Mouse (Mus musculus) frontal cortex, postnatal 36 days (tissue): ENCODE measurements around the gene Smg6.
A peak's percentile ranks its signal among the peaks of the same experiment; 100 is the strongest.

ENCODE experiments used
- DNase-seq, 2 experiments: peaks; one replicate each; pipeline ENCODE4 v3.0.0; 2022; ENCODE audit warnings: low spot score in 2 of 2

The Smg6 gene

GRCm38 (mm10) chr11:74929111-74929510 is 3.5 kb downstream of the Smg6 start:
- DNase-seq, result no peak

- DNase-seq, result no peak
These were observed 4.8 kb downstream of the Smg6 start for GRCm38 (mm10) chr11:74930391-74930790.

GRCm38 (mm10) chr11:74946348-74946747 is 20.7 kb downstream of the Smg6 start:
- DNase-seq, result peak in 1 of 2 experiments; percentile 25

DNA sequence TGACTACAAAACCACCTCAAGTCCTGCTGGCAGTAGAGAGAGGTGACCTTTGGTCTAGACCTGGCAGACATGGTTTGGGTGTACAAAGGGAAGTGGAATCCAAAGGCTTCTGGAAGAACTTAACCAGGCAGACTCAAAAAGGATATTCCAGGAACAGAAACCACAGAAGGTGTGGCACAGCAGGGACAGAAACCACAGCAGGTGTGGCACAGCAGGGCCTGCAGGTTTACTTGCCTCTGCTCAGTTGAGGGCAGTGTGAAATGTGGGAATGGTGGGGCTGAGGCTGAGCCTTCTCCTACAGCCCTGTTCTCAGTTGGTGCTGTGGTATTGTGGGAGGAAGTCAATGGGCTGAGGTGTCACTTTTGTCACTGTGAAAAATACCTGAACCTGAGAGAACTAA is 29.3 kb downstream of the Smg6 start:
- DNase-seq, result no peak

DNA sequence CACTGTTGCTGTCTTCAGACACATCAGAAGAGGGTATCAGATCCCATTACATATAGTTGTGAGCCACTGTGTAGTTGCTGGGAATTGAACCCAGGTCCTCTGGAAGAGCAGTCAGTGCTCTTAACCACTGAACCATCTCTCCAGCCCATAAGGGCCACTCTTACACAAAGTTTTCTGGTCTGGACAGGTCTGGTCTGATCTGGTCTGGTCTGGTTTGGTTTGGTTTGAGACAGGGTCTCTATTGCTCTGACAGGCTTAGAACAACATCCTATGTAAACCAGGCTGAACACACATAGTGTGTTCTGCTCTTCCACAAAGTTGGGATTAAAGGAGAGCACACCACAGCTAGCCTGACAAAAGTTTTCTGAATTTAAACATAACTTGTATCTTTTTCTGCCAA is 30.4 kb downstream of the Smg6 start:
- no peak for DNase-seq

GRCm38 (mm10) chr11:74957600-74957999 is 32.0 kb downstream of the Smg6 start:
- DNase-seq, result no peak

- DNase-seq, result no peak
These were observed 33.9 kb downstream of the Smg6 start for GRCm38 (mm10) chr11:74959501-74959900.

- DNase-seq, result no peak
These were observed 34.5 kb downstream of the Smg6 start for GRCm38 (mm10) chr11:74960031-74960551.

DNA sequence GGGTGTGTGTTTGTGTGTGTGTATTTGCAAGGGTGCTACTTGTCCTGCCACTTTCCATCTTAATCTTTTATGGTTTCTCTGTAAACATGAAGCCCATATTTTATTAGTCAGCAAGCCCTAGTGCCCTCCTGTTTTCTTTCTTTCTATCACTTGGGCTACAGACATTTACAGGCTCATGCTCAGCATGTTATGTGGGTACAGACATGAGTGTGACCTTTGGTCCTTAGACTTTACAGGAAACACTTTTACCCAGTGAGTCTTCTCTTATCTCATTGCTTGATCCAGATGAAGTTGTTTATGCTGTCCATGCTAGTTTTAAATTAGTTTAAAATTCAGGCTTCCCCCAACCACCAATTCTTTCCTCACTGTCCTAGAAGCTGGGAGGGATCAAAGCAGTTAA is 36.3 kb downstream of the Smg6 start:
- no peak for DNase-seq

DNA sequence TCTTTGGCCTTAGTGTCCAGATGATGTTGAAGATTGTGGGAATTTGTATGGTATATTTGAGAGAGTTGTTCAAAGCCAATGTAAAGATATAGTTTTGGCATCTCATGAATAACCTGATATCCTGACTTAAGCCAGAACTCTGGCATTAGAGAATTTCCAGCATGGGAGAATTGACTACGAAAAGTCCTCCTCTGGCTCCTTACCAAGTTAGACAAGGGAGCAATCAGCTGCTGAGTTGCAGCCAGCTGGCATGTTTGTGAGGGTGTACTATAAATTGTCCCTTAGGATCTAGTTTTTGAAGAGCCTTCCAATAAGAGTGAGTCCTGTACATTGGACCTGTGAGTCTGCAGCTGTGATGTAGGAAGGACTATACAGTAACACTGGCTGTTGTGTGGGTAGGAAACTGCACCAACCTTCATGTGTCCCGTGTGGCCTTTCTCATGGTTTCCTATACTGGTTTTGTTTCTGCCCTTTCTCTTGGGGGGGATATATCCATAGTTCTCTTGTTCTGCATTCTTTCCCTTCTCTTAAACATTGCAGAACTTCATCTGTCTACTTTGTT is 37.3 kb downstream of the Smg6 start:
- DNase-seq, result peak in 1 of 2 experiments; percentile 7

DNA sequence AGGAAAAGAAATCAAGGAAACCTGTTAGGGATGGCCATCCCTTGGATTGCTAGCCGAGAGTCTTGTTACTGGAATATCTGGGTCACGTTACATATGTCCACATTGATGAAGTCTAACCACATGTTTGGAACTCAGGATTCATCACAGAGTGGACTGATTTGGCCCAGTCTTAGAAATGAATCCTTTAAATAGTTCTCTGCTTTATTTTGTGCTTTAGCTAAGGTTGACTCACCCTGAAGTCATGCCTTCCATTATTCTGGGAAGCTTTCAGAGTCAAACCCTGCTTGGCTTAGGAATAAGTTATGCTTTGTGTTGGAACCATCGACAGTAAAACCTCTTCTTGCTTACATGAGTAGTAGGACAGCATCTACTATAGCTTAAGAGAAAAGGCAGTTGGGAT is 39.9 kb downstream of the Smg6 start:
- DNase-seq, result no peak

DNA sequence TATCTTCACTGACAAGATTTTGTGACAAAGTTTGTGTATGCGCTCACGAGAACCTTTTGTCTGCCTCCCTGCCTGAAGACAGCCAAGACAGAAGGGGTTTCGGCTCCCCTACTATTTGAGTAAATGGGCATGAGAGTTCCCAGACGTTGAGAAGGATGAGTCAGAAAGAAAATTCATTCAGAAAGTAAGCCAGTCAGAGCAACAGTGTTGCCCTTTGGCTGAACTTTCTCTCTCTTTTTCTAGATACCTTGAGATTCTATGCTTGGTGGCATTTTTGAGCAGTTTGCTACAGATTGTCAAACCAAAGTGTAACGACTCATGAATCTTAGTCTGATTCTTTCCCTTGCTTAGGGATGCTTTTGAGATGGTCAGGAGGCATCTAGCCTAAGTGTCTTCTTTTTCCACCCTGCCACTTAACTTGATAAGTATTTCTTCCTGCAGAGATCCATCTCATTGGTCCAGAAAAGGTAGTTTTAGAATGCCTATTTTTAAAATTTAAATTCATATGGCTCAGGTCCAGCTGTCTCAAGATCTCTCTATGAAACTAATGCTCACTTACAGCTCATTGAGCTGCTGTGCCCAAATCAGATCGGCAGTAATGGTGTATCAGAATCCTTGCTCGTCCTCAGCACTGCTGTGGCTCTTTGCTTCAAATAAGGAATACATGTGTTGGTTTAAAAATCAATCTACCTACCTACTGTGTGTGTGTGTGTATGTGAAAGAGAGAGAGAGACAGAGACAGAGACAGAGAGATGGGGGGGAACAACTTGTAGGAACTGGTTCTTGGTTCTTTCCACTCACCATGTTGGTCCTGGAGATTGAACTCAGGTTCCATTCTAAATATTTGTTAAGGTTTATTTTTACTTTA is 47.9 kb downstream of the Smg6 start:
- DNase-seq, result no peak

DNA sequence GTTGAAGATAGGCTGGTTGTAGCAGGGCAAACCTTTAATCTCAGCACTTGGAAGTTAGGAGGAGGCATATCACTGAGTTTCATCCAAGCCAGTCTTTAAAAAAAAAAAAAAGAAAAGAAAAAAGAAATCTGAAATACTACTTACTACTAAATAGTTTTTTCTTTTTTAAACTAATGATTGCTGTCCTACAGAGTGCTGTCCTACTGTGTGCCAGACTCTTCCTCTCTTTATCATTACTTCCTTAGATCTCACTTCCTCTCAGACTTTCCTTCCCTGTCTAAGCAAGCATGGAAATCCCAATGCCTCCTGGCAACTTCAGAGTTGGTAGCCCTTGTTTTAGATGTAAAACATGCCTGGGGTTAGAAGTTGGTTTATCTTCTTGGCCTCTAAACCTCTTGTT is 49.0 kb downstream of the Smg6 start:
- no peak for DNase-seq

GRCm38 (mm10) chr11:74976835-74977687 is 51.4 kb downstream of the Smg6 start:
- DNase-seq, result no peak

DNA sequence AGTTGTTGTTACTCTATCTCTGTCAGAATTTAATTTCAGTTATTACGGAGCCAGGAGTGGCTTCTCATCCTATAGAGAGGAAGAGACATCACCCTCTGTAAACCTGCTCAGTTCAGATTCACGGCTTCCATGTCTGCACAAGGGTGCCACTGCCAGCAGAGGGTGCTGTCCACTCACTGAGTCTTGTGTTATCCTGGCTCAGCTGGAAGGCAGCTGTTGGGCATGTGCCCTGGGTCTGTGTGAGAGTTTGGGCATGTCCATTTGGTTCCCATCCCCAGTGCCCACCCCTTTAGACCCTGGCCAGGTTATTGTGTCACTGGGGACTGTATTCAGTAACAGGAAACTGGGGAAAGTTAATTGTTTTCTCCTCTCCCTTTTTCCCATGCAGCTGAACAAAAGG is 55.8 kb downstream of the Smg6 start:
- peak; percentile 67 to 80 for DNase-seq

GRCm38 (mm10) chr11:74982241-74982640 is 56.6 kb downstream of the Smg6 start:
- no peak for DNase-seq

DNA sequence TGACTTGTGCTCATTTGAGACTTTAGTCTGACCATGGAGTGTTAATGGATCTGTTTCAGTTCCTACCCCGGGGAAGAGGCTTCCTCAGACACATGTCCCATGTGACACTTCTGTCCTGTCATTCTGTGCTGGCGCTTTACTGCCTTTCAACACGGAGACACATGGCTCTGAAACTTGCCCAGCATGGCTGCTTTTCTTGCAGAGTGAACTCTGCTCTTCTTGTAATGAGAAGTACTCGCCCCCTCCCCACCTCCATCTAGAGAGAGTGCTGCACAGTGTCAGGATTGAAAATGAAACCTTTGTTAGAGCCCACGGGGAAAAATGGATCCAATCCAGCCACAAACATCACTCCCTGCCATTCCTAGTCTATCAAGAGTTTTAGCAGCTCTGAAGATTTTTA is 62.5 kb downstream of the Smg6 start:
- DNase-seq, result no peak

- no peak for DNase-seq
These were observed 63.4 kb downstream of the Smg6 start for GRCm38 (mm10) chr11:74989047-74989446.

DNA sequence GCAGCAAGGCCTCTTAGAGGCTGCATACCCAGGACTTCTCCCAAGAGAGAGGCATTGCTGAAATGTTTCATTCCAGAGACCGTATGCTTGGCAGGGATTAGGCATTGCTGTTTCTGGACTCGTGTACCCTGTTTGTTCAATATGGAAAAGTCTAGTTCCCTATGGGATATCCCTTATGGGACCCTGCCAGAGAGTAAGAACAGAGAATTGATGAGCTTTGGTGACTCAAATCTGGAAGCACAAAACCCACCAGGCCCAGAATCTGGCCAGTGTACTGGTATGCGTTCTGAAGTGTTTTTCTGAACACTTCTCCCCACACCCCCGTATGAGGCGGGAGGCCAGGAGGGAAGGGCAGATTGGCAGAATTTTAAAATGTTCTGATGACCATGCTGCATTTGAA is 64.9 kb downstream of the Smg6 start:
- no peak for DNase-seq

- DNase-seq, result no peak
These were observed 65.7 kb downstream of the Smg6 start for GRCm38 (mm10) chr11:74991290-74991689.

DNA sequence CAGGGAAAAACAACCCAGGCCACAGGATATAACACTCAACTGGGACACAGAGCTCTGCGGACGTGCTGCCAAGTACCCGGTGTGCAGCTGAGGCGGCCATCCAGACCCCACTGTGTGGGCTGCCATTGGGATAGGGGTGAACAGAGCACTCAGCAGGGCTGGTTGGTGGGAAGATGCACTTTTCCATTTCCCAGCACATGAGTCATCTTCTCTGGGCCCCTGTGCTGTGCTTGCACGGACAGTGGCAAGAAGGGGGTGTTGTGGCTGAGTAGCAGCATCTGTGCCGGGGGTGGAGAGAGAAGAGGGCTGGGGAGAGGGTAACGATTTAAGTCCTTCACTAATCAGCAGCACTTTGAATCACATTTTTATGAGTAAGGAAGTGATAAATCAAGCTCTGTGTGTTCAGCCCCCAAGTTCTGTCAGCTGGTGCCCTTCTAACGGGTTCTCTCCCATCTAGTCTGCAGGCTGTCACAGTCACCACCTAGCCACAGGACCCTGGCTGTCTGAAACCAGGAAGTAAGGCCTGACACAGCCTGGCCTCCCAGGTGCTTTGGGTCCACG is 66.9 kb downstream of the Smg6 start:
- DNase-seq, result peak; percentile 51 to 71

DNA sequence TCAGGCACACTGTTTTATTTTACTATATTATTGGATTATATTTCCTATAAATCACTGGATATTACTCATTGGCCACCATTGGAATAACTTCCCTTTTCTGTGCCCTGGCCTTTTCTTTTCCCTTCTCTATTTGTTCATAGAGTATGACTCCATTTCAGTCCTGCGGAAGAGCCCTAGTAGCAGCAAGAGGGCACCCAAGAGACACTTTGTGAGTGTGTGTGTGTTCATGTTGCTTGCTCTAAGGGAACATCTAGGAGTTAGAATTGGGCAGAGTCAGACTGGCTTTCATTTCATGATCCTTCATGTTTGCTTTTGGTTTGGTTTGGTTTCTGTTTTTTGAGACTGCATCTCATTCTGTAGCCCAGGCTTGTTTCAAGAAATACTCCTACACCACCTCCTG is 68.5 kb downstream of the Smg6 start:
- DNase-seq, result no peak
